Mouse (Mus musculus) megakaryocyte progenitor cell, adult 5-6 weeks (primary cell): ENCODE results near the gene Mettl3. TPM values are rescaled to one million over a fixed set of nuclear protein-coding genes. Genes with fewer than 3 reads are reported as not detected.
A peak's percentile ranks its signal among the peaks of the same experiment; 100 is the strongest.
"Not testable (repeated sequence)": the region's sequence is repeated elsewhere in the genome, so short reads cannot be mapped to it uniquely, and the experiment has no call there.

Experiments used
- ATAC-seq: replicated peaks from 2 replicates; pipeline ENCODE4 v1.8.0; 2016; ENCODE audit warnings: mild to moderate bottlenecking, moderate TSS enrichment, inconsistent platforms; ENCODE audit not compliant: poor library complexity
- total RNA-seq, 2 experiments: library from RNA; stranded (forward) in 1 of 2; stranded (reverse) in 1 of 2; fragments of 157-497, 149-512 nt in 1 of 2; fragments of 200-1000 nt in 1 of 2; gene quantifications; 2 replicates each; pipeline versions ENCODE4 v1.2.3 to v1.2.4; 2015 to 2017

The Mettl3 gene
- total RNA-seq (2015) (49.6 and 50.3 TPM in 2 replicates), total RNA-seq (2017) (40.3 and 40.8 TPM in 2 replicates)

DNA sequence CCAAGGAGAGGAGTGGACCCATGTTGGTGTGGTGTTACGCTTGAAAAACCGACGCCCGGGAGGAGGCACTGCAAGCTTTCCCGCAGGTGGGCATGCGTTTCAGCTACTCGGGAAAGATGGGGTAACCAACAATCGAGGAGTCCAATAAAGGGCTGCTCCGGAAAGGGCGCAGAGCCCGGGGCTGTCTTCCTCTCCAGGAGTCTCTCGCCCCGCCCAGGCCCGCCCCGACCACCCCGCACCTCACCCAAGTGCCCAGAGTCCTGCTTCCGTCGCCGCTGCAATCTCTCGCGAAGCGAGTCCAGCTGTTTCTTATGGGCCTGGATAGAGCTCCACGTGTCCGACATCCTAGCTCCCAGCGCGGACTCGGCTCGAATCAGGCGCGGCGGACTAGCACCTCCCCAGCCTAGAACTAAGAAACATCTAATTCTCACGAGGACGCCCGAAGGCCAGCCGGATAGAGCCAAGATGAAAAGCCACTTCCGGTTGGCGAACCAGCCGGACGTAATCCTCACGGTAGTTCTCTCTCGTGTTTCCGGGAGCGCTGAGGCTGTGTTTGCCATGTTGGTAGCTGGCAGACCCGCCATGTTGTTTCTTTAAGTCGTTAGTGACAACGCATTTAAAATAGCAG is at the start of gene Mettl3:
TSS of gene Mettl3 (minus strand) at position 485 of the 628 bp plus-strand sequence.
- ATAC-seq = peak; percentile 92

DNA sequence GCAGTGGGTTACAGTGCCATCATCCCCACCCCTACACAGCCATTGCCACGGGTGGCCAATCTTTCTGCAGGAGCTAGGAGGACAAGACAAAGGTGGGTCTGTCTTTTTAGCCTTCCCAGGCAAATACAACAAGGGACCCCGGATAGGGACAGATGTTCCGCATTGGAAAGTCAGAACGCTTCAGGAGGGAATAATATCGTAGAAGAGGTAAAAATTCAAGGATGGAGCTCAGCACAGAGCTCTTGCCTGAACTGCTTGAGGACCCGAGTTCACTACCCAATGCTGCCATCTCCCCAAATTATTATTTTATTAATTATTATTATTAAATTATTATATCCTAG is 34.6 kb upstream of the Mettl3 start:
- ATAC-seq = no peak

DNA sequence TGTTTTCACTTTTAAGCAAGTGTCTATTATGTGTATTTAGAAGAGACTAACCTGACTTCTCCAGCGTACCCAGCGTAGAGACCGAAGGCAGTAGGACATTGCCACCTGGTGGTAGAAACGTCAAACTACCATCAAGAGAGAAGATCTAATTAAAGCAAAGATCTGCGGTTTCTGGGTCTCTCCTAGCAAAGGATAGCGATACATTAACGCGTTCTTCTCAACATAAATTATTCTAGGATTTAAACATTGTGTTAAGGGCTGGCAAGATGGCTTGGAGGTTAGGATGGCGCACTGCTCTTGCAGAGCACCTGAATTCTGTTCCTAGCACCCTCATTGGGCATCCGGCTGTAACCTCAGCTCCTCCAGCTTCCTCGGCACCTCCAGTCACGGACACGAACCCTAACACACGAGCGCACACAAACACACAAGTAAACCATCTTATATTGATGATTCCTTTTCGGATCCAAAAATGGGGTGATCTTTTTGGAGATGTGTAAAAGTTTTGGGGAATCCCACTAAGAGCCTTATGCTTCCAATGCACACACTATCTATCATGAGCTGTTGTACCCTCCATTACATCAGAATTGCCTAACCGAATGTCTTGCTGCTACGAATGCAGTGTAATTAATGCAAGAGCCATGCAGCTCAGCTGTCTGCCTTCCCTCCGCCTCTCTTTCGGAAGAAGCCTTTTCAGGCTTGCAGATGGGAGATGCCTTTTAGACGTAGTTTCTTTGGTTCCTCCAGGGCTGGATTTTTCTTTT is 34.0 kb upstream of the Mettl3 start:
- peak; percentile 93 for ATAC-seq

DNA sequence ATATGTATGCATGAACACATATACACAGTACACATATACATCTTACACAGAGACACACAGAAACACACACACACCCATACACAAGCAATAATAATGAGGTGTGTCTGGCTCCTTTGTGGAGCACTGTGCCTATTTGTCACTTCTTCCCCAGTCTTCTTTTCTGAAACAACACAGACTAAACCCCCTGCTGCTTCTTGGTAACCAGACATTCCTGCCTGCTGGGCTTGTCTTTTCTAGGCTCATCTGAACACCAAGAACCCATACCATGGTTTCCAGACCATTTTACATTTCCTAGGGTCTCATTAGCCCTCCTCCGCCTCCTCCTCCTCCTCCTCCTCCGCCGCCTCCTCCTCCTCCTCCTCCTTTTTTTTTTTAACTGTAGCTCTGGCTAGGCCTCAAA is 27.2 kb upstream of the Mettl3 start:
- no peak for ATAC-seq

DNA sequence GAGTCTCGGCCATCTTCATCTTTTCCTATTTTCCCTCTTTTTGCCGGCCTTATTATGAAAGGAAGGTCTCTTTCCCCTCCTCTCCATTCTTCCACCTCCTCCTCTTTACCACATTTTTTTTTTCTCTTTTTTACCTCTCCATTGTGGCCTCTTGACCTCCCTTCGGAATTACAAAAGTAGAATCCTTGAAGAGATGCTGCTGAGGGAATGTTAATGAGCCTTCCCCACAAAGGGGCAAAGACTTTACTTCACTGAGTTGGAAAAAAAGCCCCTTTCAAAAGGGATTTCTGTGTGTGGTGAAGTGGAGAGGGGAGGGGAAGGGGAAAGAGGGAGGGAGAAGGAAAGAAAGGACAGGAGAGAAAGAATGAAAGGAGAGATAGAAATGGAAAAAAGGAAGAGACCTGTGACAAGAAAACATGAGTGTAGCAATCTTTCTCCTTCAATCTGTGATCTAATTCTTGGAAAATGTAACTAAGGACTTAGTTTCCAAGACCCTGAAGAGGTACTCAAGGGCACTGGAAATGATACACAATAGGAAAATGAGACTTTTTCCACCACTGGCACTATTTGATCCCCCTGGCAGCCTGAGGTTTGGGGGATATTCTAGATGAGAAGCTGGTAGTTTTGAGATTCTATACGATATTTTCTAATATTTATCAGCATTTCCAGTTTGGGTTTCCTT is 26.3 kb upstream of the Mettl3 start:
- no peak for ATAC-seq

DNA sequence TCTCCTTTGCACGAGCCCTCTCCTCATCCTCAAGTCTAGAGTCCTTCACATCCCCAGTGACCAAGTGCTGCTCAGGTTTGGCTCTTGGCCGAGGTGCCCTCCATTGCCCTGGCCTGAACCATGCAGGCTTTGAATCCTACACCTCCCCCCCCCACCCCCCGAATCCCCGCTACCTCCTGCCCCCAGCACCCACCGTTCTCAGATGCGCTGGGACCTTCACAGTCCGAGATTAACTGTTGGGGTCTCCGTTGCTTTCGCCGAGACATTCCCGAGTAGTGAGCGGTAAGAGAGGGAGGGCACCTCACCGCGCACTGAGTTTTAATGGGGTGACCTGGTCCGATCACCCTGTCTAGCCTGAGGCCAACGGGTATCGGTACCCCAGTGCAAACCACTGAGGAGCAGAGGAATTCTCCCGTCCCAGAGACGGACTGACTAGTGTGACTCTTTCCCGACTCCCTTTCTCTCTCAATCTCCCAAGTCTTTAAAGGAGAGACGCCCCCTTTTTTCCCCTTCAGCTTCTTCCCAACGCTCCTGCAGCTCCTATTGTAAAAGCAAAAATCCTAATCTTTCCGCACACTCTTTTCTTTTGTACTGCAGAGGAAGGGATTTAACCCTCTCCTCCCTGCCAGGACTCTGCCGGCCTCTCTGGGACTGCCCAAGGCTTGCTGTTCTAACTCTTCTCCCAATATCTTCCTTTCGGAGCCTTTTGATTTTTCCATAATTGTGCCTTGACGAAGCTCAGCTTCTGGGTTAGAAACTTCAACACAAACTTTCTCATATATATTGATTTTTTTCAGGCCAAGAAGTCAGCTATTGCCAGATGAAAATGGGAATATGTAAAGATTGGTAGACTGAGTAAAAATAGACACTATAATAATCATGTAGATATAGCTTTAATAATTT is 23.2 kb upstream of the Mettl3 start, which contains the start of gene Sall2:
TSS of gene Sall2 (minus strand) at position 853 of the 903 bp plus-strand sequence.
- ATAC-seq = no peak

DNA sequence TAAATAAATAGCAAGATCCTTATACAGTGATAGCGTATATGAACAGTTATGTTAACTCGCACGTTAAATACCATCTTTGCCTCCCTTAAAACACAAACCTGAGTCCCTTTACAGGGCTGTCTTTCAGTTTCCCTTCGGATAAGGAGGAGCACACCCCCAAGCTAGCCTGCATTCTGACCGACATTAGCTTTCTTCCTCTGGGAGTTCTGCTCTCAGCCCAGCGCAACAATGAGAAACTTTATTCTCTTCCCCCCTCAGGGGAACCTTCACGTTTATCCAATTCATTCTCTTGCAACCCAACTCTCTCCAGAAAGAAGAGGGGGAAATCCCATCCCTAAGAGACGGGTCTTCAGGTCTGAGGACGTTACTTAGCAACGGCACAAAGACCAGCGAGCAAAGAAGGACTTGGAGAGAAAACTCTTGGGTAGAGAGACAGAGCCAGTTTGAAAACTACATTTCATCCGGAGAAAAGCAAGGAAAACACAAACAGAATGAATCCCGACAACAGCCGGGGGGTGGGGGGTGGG is 22.5 kb upstream of the Mettl3 start:
- ATAC-seq = no peak

DNA sequence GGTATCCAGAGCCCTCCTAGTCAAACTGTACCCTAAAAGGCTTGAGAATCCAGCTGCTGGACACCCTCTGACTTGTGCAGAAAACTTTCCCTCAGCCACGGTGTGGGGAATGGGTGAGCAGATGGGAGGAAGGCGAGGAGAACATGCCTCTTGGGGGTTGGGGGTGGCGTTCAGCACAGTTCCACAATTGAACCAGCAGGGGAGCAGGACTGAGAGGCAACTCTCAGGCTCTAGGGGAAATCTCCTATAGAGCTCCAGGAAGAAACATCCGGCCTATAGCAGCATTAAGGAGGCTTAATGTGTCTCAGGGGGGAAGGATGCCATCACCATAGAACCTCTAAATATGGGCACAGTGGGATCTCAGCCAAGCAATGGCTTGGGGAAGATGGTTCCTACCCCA is 21.0 kb upstream of the Mettl3 start:
- ATAC-seq = peak; percentile 58

DNA sequence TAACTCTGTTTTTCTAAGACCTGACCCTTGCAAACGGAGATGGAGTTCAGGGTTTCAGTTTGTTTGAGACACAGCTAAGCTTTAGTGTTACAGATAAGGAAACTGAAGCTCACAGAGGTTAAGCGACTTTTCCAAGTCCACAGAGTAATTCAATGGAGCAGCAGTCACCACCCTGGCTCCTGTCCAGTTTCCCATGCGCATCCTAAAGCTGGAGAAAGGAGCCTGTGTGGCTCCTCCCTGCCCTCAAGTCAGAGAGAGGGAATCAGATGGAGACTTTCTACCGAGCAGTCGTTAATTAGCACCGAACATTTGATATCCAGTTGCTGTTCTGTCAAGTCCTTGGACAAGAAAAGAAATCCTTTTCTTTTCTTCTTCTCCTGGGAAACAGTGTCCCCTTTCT is 14.4 kb upstream of the Mettl3 start:
- ATAC-seq = no peak

DNA sequence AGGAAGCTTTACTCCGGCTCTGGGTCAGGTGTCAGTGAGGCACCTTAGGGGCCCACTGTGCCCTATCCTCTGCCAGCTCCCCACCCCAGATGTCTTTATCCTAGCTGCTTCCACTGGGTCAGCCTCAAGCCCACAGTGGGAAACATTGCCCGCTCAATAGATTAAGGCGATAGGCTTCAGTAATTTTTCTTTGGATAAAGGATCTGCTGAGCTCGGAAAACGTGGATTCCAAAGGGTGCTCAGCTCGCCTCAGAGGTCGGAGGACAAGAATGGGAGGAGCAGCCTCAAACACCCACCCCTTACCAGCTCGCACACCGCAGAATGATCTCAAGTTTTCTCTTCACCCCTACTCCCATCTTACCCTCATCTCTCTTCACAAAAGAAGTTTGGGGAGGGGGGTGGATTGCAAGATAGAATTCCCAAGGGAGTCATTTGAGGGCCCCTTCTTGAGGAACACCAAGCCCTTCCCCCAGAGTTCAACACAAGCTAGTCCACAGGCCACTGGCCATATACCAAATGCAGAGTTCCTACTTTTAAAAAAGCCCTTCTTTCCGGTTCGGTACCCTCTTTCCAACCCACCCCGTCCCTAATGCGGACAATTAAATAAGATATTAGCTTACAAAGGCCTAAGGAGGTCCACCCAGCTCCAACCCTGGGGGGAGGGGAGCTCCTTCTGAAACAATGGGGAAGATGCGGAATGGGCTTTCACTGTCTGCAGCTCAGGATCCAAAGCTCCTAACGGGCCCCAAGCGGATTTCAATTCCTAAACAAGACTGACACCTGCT is 11.7 kb upstream of the Mettl3 start:
- no peak for ATAC-seq

DNA sequence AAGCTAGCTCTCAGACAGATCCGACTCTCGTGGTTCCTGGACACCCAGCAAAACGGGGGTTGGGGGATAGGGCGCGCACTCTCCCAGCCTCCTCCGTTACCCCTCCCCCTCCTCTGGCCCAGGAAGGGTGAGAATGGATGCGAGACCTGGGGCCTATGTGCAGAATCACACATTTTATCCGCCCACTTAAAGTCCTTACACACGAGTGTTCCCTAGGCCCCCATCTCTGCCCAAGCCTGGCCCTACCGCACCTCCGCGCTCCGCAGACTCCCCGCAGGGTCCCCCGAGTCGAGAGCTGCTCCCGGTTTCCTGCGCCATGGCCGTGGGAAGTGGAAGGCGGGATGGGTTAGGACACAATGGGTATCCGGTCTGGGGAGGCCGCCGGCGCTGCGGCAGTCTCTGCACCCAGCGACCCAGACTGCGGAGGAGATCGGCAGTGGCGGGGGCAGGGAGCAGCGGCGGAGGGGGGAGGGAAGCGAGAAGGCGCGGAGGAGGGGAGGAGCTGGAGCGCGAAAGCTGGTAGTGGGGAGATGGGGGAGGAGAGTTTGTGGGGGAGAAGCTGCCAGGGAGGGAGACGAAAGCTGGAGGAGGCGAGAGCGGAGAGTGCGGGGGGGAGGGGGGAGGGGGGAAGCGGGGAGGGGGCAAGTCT is 11.0 kb upstream of the Mettl3 start:
- peak; percentile 47 for ATAC-seq

DNA sequence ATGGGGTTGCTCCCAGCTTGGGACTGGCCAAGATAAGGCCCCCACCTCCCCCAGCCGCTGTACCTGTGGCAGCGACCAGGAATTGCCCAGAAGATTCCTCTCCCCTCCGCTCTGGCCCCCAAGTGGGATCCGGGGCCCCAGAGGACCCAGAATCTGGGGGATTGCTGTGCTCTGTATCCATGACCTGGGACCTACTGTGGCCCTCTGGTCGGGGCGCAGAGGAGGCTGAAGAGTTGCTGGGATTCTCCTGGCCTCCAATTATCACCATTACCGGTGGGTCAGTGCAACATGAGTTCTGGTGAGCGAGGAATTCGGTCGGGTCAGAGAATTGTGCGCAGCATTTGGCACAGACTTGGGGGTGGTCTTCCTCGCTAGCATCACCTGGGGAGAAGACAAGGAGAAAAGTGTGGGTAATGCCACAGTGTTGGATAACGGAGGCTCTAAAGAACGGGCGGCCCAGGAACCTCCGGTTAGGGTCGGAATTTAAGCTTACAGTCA is 10.4 kb upstream of the Mettl3 start:
- no peak for ATAC-seq

DNA sequence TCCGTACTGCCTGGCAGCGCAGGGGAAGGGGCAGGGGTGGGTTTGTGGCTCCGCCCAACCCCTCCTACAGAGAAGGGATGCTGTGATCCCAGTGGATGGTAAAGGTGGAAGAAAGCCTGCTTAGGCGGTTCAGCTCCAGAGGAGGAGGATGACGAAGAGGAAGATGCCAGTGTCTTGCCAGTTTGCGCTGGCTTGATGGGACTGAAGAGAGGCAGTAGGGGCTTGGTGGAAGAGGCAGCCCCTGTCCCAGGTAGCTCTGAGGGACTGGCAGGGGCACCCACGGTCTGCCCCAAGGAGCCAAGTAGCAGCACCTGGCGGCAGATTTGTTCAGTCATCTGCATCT is 9.9 kb upstream of the Mettl3 start:
- ATAC-seq = no peak

DNA sequence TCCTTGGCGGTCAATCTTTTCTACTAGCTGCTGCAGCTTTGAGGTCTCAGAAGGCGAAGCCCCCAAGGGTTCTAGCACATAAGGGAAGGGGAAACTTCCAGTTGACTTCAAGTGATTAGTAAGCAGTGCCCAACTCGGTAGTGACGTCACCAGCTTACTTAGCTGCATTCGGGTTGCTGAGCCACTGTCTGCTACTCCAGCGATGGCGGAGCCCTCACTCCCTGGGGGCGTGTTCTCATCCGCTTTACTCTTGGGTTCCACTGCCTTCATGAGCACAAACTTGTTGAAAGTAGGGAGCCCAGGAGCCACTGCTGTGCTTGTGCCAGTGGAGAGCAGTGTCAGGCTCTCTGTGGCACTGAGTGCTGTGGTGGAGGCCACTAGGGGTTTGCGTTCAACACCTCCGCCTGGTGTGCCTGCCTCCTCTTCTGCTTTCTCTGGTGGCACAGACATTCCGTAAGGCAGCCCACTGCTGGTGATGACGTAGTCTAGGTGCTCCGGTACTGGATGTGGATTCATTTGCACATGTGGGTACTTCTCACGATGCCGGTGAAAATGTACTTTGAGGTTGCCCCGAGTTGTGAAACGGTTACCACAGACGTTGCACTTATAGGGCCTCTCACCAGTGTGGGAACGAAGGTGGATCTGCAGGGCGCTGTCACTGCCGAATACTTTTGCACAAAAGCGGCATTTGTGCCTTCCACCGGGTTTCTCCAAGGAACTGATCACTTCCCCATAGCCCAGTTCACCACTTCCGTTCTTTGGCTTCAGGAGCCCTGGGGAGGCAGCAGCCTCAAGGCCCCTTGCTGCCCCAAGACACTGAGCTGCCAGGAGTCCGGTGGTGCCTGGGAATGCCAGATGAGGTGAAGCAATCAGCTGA is 9.2 kb upstream of the Mettl3 start:
- ATAC-seq = peak; percentile 69

DNA sequence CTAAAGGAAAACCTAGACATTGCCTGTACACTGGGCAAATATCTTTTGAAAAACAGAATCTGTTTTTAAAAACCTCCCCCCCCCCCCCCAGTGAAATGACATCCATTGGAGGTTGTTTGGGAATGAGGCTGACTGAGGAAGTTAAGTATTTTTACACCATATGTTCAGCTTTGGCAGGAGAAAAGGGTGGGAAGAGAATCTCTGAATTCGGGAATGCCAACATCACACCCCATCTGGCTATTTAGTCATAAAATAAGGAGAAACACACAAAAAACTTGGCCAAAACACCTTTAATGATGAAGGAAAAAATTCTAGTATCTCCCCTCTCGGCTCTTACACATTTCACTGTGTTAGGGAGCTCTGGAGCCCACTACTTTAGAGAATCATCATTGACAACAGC is 6.0 kb upstream of the Mettl3 start:
- no peak for ATAC-seq

DNA sequence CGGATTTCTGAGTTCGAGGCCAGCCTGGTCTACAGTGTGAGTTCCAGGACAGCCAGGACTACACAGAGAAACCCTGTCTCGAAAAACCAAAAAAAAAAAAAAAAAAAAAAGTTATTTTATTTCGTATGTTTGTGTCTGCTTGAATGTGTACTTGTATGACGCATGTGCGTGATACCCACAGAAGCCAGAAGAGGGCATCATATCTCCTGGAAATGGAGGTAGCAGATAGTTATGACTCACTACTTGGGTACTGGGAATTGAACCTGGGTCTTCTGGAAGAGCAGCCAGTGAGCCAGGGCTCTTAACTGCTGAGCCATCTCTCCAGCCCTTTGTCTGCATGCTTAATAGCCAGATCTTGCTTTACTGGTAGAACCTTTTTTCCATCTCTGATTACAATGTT is 5.4 kb upstream of the Mettl3 start:
- not testable (repeated sequence) for ATAC-seq

DNA sequence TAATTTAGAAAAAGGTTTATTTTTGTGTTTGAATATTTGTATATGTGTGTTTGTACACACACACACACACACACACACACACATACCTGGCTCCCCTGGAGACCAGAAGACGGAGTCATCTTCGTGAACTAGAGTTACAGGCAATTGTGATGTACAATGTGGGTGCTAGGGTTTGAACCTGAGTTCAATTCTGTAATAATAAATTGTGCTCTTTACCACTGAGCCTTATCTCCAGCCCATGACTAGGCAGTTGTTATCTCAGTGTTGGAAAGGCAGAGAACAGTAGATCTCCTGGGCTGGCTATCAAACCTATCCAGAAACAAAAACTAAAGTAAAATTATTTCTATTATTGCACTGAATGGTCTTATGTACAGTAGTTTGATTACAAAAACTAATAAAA is 1.2 kb upstream of the Mettl3 start:
- peak; percentile 42 for ATAC-seq

DNA sequence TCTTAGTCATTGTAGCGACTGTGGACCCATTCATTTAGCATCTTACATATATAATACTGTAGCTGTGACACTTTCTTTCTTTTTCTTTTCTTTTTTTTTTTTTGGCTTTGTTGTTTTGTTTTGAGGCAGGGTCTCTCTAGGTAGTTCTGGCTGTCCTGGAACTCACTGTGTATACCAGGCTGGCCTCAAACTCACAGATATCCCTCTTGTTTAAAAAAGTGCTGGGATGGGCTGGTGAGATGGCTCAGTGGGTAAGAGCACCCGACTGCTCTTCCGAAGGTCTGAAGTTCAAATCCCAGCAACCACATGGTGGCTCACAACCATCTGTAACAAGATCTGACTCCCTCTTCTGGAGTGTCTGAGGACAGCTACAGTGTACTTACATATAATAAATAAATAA is 1.4 kb downstream of the Mettl3 start:
- not testable (repeated sequence) for ATAC-seq
